Comparison of ENCODE assay signal across 22 mouse cellular contexts in the genomic region with DNA sequence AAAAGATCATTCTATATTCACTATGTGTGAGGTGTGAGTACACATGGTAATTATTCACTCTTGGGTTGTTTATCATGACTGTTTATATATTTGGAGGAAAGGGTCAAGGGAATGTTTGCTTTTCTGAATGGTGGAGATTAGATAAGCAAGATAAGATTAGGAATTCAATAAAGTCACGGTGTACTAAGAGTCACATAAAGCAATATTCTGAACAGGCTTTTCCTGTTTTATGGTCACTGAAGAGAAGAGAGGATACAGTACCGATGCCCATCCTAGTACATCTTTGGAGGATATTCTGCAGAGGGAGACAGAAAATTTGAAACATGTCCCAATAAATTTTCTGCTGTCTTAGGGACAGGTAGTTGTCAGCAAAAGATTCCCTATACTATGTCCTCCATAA.
DNase-seq lines count a peak whose midpoint lies in the region; ATAC-seq and TF ChIP-seq lines count a peak whose summit lies in the region.
"Had no signal": no experiment of that assay in that cellular context is flagged by ENCODE, and none has a peak within 500 bp of the region (broad histone marks: within the 10 kb centered on the region; RNA-seq: fewer than 3 reads in every experiment).

No protein-coding gene starts in this region.

- peak; percentile 75 for ATAC-seq in intestine, embryonic 14.5 days (replicated peaks; ENCODE audit: low FRiP score, low TSS enrichment, low read depth)
- ATAC-seq in intestine, postnatal 0 days, result no peak; the same call in 1 of the 2 replicates
- peak; percentile 71 for ATAC-seq in intestine, embryonic 15.5 days
- ATAC-seq in intestine, embryonic 16.5 days, result peak; percentile 77
- ATAC-seq: activated CD4-positive, CD25-positive, alpha-beta regulatory T cell, adult 4 months; CD4-positive, CD25-positive, alpha-beta regulatory T cell, adult 4 months; Patski had no signal

- no peak overlapping the region for H3K27ac ChIP-seq in intestine, embryonic 14.5 days (ENCODE audit: low read depth)
- H3K27ac ChIP-seq in intestine, postnatal 0 days (ENCODE audit: low read depth, low read length), result no peak overlapping the region
- no peak overlapping the region for H3K27ac ChIP-seq in intestine, embryonic 15.5 days
- no peak overlapping the region for H3K27ac ChIP-seq in intestine, embryonic 16.5 days (ENCODE audit: low read length)

- H3K4me1 ChIP-seq in intestine, embryonic 14.5 days (replicated peaks; ENCODE audit: control insufficient read depth, insufficient read depth, low read length), result no peaks in the 10 kb centered on the region
- H3K4me1 ChIP-seq in intestine, postnatal 0 days (replicated peaks; ENCODE audit: control insufficient read depth, insufficient read depth, low read length), result no peaks in the 10 kb centered on the region
- H3K4me1 ChIP-seq in intestine, embryonic 15.5 days (replicated peaks), result no peaks in the 10 kb centered on the region
- no peaks in the 10 kb centered on the region for H3K4me1 ChIP-seq in intestine, embryonic 16.5 days (ENCODE audit: control insufficient read depth, insufficient read depth, low read length)

- no peaks in the 10 kb centered on the region for H3K36me3 ChIP-seq in intestine, embryonic 14.5 days (ENCODE audit: control insufficient read depth, insufficient read depth, low read length)
- no peaks in the 10 kb centered on the region for H3K36me3 ChIP-seq in intestine, postnatal 0 days (ENCODE audit: control insufficient read depth, insufficient read depth)
- H3K36me3 ChIP-seq in intestine, embryonic 15.5 days, result no peaks in the 10 kb centered on the region
- H3K36me3 ChIP-seq in intestine, embryonic 16.5 days (ENCODE audit: control insufficient read depth, insufficient read depth, low read length), result no peaks in the 10 kb centered on the region
- H3K36me3 ChIP-seq: G1E had no signal

- no peak overlapping the region for H3K9ac ChIP-seq in intestine, embryonic 14.5 days (ENCODE audit: low read length)
- no peak overlapping the region for H3K9ac ChIP-seq in intestine, postnatal 0 days (ENCODE audit: low read depth, low read length)
- no peak overlapping the region for H3K9ac ChIP-seq in intestine, embryonic 15.5 days
- no peak overlapping the region for H3K9ac ChIP-seq in intestine, embryonic 16.5 days (ENCODE audit: low read depth, low read length)

- H3K27me3 ChIP-seq in intestine, embryonic 14.5 days (replicated peaks; ENCODE audit: control insufficient read depth, insufficient read depth, low read length), result no peaks in the 10 kb centered on the region
- no peaks in the 10 kb centered on the region for H3K27me3 ChIP-seq in intestine, postnatal 0 days (replicated peaks; ENCODE audit: control insufficient read depth, insufficient read depth, low read length)
- H3K27me3 ChIP-seq in intestine, embryonic 15.5 days (replicated peaks), result no peaks in the 10 kb centered on the region
- H3K27me3 ChIP-seq in intestine, embryonic 16.5 days (replicated peaks; ENCODE audit: control insufficient read depth, insufficient read depth, low read length), result no peaks in the 10 kb centered on the region
- H3K27me3 ChIP-seq: CH12.LX, Patski had no signal

- TF ChIP-seq CTCF in intestine, postnatal 0 days (IDR thresholded peaks at IDR 0.05; ENCODE audit: low read depth), result no peak

- no peak overlapping the region for H3K4me3 ChIP-seq in intestine, embryonic 14.5 days (ENCODE audit: low read depth, low read length)
- H3K4me3 ChIP-seq in intestine, postnatal 0 days (ENCODE audit: low read depth, low read length), result no peak overlapping the region
- H3K4me3 ChIP-seq in intestine, embryonic 15.5 days (replicated peaks), result no peak overlapping the region
- H3K4me3 ChIP-seq in intestine, embryonic 16.5 days (ENCODE audit: low read length), result no peak overlapping the region

- no peak overlapping the region for H3K4me2 ChIP-seq in intestine, embryonic 14.5 days (ENCODE audit: low read length)
- H3K4me2 ChIP-seq in intestine, postnatal 0 days (replicated peaks; ENCODE audit: low read depth), result no peak overlapping the region
- no peak overlapping the region for H3K4me2 ChIP-seq in intestine, embryonic 15.5 days (replicated peaks)
- H3K4me2 ChIP-seq in intestine, embryonic 16.5 days (ENCODE audit: low read depth, low read length), result no peak overlapping the region

- 29% methylated on average over 2 of the region's 2 CpGs for WGBS in intestine, embryonic 14.5 days
- 15% methylated on average over 2 of the region's 2 CpGs for WGBS in intestine, postnatal 0 days
- 35% methylated on average over 2 of the region's 2 CpGs for WGBS in intestine, embryonic 15.5 days
- WGBS in intestine, embryonic 16.5 days, result 27% methylated on average over 2 of the region's 2 CpGs
- 15% methylated on average over 2 of the region's 2 CpGs for WGBS in large intestine, adult 2 months

- H3K9me3 ChIP-seq in intestine, embryonic 14.5 days (ENCODE audit: control insufficient read depth, low read length), result no peaks in the 10 kb centered on the region
- no peaks in the 10 kb centered on the region for H3K9me3 ChIP-seq in intestine, postnatal 0 days (ENCODE audit: control insufficient read depth)
- H3K9me3 ChIP-seq in intestine, embryonic 15.5 days, result no peaks in the 10 kb centered on the region
- H3K9me3 ChIP-seq in intestine, embryonic 16.5 days (ENCODE audit: control insufficient read depth, low read length), result no peaks in the 10 kb centered on the region
- H3K9me3 ChIP-seq: G1E had no signal

- no peak for DNase-seq in intestine, embryonic 14.5 days (ENCODE audit: low spot score)
- peak; percentile 31 for DNase-seq in large intestine, adult 2 months (ENCODE audit: low read depth, low spot score)
- no peak for DNase-seq in ovary, postnatal 36 days (ENCODE audit: low spot score)
- DNase-seq in urinary bladder, postnatal 36 days (ENCODE audit: low spot score in 2 of 2), result no peak
- no peak for DNase-seq in kidney, adult 9 months
- DNase-seq: adrenal gland, adult 2 months; adrenal gland, adult 8-10 months; adrenal gland, postnatal 10 days; adrenal gland, postnatal 14 days; adrenal gland, postnatal 25 days; adrenal gland, postnatal 36 days; B cell, adult 2 months; cerebellum, adult 11 months; cerebellum, adult 11-12 months had no signal
